Mouse (Mus musculus) spleen, postnatal 14 days (tissue): Measurements from ENCODE around the gene Larp4.

Experiments used
- DNase-seq, 2 experiments: peaks; one replicate each; pipeline ENCODE4 v3.0.0; 2021 to 2022; ENCODE audit warnings: low spot score in 2 of 2

The Larp4 gene

GRCm38 (mm10) chr15:100004677-100005273 is 34.9 kb downstream of the Larp4 start:
- DNase-seq = no peak

DNA sequence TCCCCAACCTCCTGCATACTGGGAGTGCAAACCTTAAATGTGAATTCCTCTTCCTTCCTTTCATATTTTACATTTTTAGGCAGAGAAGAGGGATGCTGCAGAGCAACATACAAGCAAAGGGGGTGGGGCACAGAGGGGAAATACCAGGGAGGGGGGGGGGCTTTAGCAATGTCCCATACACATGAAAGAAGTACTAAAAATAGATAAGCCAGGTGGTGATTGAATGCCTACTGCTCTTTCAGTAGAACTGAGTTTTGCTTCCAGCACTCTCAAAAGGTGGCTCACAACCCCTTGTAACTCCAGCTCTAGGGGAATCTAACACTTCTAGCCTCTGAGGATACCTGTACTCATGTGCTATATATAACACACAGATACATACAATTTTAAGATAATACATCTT is 36.3 kb downstream of the Larp4 start:
- no peak for DNase-seq

DNA sequence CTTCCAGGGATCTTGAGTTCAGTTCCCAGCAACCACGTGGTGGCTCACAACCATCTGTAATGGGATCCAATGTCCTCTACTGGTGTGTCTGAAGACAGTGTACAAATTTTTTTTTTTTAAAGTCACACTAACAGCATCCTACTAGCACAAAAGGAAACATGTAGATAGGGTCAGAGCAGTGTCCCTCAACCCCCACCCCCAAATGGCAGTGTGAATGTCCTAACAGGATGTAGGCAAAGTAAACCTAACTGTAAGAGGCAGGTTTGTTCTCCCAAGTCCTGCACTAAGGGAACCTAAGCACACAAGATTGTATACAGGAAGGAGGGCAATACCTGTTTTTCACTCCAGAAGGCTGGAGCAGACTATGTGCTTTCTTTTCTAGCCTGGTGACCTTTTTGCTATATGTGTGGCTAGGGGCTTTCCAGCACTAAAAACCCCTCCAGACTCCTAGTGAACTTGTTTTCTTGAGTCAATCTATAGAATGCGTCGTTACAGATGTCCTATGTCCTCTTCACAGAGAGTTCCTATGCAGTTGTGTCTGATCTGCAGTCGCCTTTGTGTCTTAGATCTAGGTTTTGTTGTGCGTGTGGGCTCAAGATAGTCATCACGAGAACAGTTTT is 48.5 kb downstream of the Larp4 start:
- no peak for DNase-seq

GRCm38 (mm10) chr15:100021175-100021574 is 51.3 kb downstream of the Larp4 start:
- no peak for DNase-seq

DNA sequence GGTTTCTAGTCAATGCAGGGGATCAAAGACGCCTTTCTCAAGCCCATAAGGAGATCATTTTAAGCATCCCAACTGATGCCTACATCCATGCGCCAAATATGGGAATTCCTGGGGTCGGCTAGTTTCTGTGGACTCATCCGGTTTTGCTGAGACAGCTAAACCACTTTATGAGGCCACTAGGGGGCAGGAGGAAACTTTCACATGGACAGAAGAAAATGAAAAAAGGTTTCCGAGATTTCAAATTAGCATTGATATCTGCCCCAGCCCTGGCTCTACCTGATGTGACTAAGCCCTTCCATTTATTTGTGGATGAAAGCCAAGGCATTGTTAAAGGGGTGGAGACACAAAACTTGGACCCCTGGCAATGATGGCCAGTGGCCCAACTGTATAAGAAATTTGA is 53.1 kb downstream of the Larp4 start:
- no peak for DNase-seq

GRCm38 (mm10) chr15:100025076-100025834 is 55.4 kb downstream of the Larp4 start:
- DNase-seq = no peak

DNA sequence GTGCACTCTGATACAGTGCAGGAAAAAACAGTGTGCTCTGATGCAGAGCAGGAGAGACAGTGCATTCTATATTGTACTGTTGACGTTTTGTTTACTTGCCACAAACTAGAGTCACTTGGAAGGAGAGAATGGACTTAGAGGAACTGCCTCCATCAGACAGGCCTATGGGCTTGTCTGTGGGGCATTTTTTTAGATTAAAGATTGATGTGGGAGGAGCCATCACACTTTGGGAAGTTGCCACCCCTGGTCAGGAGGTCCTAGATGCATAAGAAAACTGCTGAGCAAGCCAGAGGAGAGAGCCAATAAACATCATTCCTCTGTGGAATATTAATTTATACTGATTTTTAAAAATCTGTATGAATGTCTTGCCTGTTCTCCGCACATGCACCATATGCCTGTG is 58.3 kb downstream of the Larp4 start:
- DNase-seq = no peak

- DNase-seq = no peak
Observed at GRCm38 (mm10) chr15:100029497-100029896, 59.6 kb downstream of the Larp4 start.

GRCm38 (mm10) chr15:100029900-100030299 is 60.0 kb downstream of the Larp4 start:
- DNase-seq = no peak

DNA sequence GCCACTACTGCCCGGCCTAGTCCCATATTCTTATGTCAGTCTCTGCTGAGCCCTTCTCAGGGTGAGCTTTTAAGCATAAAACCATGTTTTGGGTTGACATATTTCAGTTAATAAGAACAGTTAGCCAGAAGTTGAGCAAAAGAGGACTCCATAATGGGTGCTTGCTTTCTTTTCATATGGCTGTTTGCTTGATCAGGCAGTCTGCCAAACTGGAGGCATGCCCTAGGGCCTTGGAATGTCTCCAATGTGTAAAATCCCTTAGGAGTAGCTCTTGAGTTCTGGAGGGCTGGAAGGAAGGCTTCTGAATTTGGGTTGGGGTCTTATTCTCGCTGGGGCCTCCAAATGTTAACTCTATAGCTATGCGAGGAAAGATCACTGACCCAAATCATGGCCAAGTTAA is 62.7 kb downstream of the Larp4 start:
- no peak for DNase-seq

DNA sequence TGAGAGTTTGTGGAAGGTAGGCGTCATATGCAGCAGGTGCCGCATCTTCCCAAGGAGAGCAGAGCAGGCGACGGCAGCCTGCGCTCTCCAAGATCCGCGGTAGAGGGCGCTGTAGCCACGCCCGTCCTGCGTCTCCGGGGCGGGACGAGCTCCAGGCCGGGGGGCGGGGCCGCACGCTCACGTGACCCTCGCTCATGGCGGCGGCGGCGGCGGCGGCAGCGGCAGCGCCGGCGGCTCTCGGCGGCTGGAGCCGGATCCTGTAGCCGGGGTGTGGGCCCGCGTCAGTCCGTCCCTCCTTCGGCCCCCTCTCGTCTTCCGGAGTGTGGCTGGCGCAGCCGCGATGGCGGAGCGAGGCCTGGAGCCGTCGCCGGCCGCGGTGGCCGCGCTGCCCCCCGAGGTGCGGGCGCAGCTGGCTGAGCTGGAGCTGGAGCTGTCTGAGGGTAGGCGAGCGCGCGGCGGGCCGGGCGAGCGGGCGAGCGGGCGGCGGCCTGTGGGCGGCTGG is 68.7 kb downstream of the Larp4 start, which contains the start of gene Dip2b:
Gene Dip2b, plus strand, starts transcription at position 195 of the 502 bp plus-strand sequence.
- peak; percentile 94 to 99 for DNase-seq

DNA sequence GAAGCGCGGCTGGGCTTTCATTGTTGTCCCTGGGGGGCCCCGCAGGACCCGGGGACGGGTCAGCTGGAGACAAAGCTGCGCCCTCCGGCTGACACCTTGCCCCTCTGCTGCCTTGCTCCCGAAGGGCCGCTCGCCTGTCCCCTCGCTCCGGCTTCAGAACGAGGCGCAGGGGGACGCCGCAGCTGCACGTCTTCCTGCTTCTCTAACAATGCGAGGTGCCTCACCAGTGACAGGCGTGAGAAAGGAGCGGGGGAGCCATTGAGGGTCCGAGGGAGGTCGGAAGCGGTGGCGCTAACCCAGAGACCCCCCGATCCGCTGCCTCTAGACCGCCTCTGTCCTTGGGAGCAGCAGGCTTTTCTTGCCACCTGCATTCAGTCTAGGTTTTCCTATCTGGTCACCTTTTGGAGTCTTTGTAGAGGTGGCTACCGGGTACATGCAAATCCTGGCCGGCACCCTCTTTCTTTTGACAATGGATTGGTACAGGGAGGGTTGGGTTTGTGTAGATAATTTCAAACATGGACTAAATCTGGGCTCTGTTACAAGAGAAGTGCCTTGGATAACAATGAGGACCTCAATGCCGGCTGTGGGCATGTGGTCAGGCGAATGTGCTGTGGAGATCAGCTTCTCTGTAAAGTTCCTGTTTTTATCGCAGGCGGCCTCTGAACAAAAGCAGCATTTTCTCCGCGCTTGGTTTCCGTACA is 69.3 kb downstream of the Larp4 start:
- peak; percentile 25 to 38 for DNase-seq

DNA sequence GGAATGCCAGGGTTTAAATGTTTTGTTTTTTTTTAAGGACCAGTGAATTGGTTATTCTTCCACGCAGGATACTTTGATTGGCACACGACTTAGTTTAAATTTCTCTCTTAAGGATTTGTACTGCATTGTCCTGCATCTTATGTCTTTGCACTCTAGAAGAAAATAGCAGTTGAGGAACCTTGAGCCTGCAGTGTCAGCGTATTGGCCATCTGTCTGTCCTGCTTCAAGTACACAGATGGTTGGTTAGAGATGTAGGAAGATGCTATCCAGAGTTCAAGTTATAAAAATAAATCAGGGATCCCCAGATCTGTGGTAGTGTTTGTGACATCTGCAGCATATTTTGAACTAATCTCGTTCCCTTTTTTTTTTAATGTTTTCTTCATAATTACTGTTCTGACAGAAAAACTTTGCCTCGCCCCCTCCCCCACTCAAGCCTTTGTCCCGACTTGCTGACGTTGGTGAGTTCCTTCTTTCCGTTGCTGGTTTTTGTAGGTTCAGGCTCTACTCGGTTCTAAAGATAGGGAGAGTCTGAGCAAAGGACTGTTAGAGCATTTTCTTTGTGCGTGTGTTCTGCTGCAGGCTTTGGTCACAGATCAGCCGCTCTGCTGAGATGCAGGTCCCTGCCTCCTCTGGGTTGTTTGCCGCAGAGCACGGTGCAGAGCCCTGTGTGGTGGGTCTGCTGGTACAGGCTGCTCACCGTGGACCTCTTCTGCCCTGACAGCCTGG is 70.8 kb downstream of the Larp4 start:
- DNase-seq = no peak

- no peak for DNase-seq
Observed at GRCm38 (mm10) chr15:100041267-100042047, 71.6 kb downstream of the Larp4 start.

GRCm38 (mm10) chr15:100042048-100042400 is 72.2 kb downstream of the Larp4 start:
- no peak for DNase-seq

DNA sequence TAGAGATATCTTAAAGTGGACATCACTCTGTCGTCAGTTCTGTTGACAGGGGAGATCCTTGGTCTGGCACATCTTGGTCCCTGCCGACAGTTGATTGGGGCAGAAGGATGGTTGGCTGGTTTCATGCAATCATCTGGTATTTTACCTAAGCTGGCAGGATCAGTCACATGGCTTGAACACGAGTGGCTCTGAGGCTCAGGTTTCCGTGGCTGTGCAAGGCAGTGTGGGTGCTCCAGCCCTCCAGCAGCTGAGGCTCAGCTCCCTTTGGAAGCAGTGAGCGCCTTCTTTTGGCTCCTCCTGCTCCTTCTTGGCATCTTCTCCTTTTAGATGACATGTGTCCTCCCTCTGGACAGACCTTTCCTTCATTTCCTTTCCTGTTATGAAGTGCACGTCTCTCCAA is 75.7 kb downstream of the Larp4 start:
- DNase-seq = no peak

DNA sequence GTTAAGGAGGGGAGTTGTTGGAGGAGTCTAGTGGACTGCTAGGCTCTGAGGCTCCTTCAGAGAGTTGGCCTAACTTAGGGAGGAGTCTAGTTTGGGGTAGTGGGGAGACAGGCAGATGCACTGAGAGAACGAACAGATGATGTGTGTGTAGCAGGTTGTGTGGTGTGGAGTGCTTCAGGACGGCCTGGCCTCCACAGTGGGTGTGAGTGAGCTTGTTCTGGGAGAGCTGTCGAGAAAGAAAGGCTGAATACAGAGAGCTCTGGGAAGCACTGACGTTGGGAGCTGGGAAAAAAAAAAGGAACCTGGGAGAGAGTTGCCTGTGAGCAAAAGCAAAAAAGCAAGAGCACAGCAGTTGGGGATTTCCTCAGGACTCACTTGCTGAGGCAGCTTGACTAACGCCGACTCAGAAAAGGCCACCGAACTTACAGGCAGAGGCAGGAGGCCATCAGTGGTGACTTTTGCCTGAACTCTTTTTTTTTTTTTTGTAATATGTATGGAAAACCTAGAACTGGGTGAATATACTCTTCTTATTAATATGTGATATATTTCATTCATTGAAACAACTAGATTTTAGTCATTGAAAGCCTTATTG is 79.7 kb downstream of the Larp4 start:
- no peak for DNase-seq

- no peak for DNase-seq
Observed at GRCm38 (mm10) chr15:100050940-100051339, 81.1 kb downstream of the Larp4 start.

- DNase-seq = no peak
Observed at GRCm38 (mm10) chr15:100052726-100053125, 82.9 kb downstream of the Larp4 start.

DNA sequence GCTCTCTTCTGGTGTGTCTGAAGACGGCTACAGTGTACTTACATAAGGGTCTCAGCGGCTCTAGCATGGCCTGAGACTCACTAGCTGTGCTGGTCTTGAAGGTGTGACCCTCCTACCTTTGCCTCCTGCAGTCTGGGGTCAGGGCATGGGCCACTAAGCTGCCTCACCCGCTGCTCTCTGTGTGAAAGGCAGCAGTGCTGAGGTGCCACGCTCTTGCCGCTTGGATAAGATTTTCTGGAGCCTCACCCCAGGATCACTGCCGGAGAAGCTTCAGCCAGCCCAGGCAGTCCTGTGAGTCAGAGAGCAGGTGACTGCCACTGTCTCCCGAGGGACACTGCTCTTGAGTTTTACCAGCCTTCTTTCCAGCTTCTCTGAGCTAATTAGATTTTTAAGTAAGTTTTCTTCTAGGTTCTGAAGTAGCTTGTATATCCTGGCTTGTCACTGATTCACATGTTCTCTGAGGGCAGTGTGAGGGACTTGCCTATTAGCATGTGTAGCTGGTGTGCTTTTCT is 86.6 kb downstream of the Larp4 start:
- DNase-seq = no peak
